Mouse (Mus musculus): ENCODE measurements around the gene Ctnnal1.

GRCm38 (mm10) chr4:56850724-56851123 is 14.3 kb downstream of the Ctnnal1 start:
- TF ChIP-seq NRF1 (IDR thresholded peaks at IDR 0.05; ENCODE audit: low read depth, low read length) (no peak), MAX (IDR thresholded peaks at IDR 0.05; ENCODE audit: low read length) (no peak), CTCF (conservative IDR thresholded peaks at IDR 0.05 in 1 of 2, IDR thresholded peaks at IDR 0.05 in 1 of 2; ENCODE audit: low read depth in 2 of 2, low read length in 2 of 2) (no peak), POLR2A (IDR thresholded peaks at IDR 0.05; ENCODE audit: low read depth, low read length) (no peak), ELF1 (IDR thresholded peaks at IDR 0.05; ENCODE audit: low read depth, low read length) (no peak), ETS1 (conservative IDR thresholded peaks at IDR 0.05; ENCODE audit: low read depth, low read length) (no peak), GABPA (IDR thresholded peaks at IDR 0.05; ENCODE audit: insufficient replicate concordance, low read depth, low read length) (no peak), EP300 (IDR thresholded peaks at IDR 0.05; ENCODE audit: low read length) (no peak), MAFK (IDR thresholded peaks at IDR 0.05; ENCODE audit: insufficient replicate concordance, low read length) (no peak), POLR2AphosphoS2 (IDR thresholded peaks at IDR 0.05; ENCODE audit: low read depth, low read length) (no peak)
